Mouse (Mus musculus) heart, embryonic 11.5 days (tissue): ENCODE measurements around the gene Il17ra. TPM values are rescaled to one million over a fixed set of nuclear protein-coding genes. Genes with fewer than 3 reads are reported as not detected.

Source experiments
- ATAC-seq: fragments of 200-750 bp; cut with Nextera tagmentation; replicated peaks from 2 replicates; pipeline ENCODE4 v1.8.0; 2017; ENCODE audit warnings: moderate library complexity; ENCODE audit not compliant: insufficient number of reproducible peaks, low FRiP score, low TSS enrichment
- H3K27ac ChIP-seq: fragments of 300-500 bp; sonication (generic); 2 replicates; pipeline ENCODE4 v1.5.1; 2014; ENCODE audit warnings: mild to moderate bottlenecking, low read depth, low read length
- H3K27me3 ChIP-seq: fragments of 300-500 bp; sonication (generic); 2 replicates; pipeline ENCODE4 v1.6.1; 2014; ENCODE audit warnings: mild to moderate bottlenecking, low read length, mixed read lengths; ENCODE audit not compliant: control insufficient read depth, insufficient read depth
- H3K36me3 ChIP-seq: fragments of 300-500 bp; sonication (generic); 2 replicates; pipeline ENCODE4 v1.6.1; 2014; ENCODE audit warnings: mild to moderate bottlenecking, low read length, moderate library complexity, mixed read lengths; ENCODE audit not compliant: control insufficient read depth, insufficient read depth
- H3K4me1 ChIP-seq: fragments of 300-500 bp; sonication (generic); 2 replicates; pipeline ENCODE4 v1.6.1; 2014; ENCODE audit warnings: low read length; ENCODE audit not compliant: control insufficient read depth, insufficient read depth
- H3K4me2 ChIP-seq: fragments of 300-500 bp; sonication (generic); 2 replicates; pipeline ENCODE4 v1.6.1; 2014; ENCODE audit warnings: mild to moderate bottlenecking, moderate library complexity
- H3K4me3 ChIP-seq: fragments of 300-500 bp; sonication (generic); 2 replicates; pipeline ENCODE4 v1.5.1; 2014; ENCODE audit warnings: low read depth, low read length
- H3K9ac ChIP-seq: fragments of 300-500 bp; sonication (generic); 2 replicates; pipeline ENCODE4 v1.6.1; 2014; ENCODE audit warnings: mild to moderate bottlenecking, low read depth, low read length, moderate library complexity
- H3K9me3 ChIP-seq: fragments of 300-500 bp; sonication (generic); replicated peaks from 2 replicates; pipeline ENCODE4 v1.6.1; 2016; ENCODE audit warnings: low read length; ENCODE audit not compliant: control insufficient read depth
- WGBS: fragments of 180-500 bp; shearing (Covaris S2); extraction: QIAGEN DNeasy Blood & Tissue Kit; methylation state at CpG from one replicate; pipeline ENCODE4 v1.1.7; 2014; ENCODE audit not compliant: insufficient replicate concordance; 5-methylcytosine and 5-hydroxymethylcytosine counted together
- polyA plus RNA-seq: library from polyadenylated mRNA; unstranded; fragments of >200 nt; fragmentation: Nextera tagmentation; extraction: Ambion mirVana; gene quantifications from 2 replicates; pipeline ENCODE4 v1.2.1, GENCODE M21; 2014

Gene Il17ra
- polyA plus RNA-seq, 1 experiment from 2014 or later: 4.2 TPM

DNA sequence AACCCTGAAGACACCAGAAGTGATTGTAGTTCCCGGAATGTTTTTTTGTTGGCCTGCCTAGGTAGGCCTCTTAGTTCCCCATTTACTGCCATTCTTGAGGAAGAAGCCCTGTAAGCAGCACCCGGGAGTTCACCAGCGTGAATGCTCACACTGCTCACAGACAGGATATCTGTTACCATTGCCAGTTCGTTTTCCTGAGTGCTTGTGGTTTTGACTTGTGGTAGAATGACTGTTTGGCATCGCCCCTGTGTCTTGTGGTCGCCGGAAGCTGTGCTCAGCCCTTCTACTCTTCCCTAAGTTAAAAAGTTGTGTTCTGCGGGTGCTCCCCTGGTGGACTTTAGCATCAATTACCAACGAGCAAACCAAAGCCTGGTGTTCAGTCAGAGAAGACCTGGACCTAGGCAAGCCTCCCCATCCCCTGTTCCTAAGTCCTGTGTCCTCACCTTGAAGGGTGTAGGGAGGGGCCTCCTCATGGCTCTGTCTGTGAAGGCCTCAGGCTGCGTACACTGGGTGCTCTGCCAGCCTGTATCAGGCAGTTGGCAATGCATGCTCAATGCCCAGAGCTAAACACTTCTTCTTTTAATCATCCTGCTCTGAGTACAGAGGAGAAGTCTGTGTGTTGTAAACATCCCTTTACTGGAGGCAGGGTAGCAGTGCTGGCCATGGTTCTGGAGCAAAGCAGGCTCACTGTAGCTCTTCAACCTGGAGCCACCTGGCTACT, 3.7 kb downstream of the Il17ra start:
- Histone ChIP-seq H3K4me2 (no peak overlapping the region), H3K27ac (no peak overlapping the region)
- no peak for ATAC-seq

DNA sequence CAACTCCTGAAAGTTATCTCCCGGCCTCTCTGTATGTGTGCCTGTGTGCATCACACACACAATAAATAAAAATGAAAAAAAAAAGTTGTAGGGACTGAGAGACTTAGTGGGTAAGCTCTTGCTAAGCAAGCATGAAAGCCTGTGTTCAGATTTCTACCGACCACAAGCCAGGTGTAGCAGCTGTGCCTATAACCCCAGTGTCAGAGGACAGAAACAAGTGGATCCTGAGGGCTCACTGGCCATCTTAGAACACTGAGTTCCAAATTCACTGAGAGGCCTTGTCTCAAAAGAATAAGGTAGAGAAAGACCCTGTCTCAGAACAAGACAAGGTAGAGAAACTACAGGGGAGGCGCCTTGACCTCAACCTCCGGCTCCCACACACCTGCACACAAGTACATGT, 5.2 kb downstream of the Il17ra start:
- H3K27me3 ChIP-seq: peaks cover 17% of the 10 kb centered on the region
- no peak overlapping the region for H3K27ac ChIP-seq
- H3K4me2 ChIP-seq: no peak overlapping the region
- no peak for ATAC-seq
- WGBS: 90% methylated on average over 4 of the region's 4 CpGs
- H3K4me1 ChIP-seq: peaks cover 30% of the 10 kb centered on the region
- H3K36me3 ChIP-seq: no peaks in the 10 kb centered on the region
- no peaks in the 10 kb centered on the region for H3K9me3 ChIP-seq
- H3K4me3 ChIP-seq: no peak overlapping the region
- H3K9ac ChIP-seq: no peak overlapping the region

More for the DNA sequence above, 3.7 kb downstream of the Il17ra start:
- H3K36me3 ChIP-seq: no peaks in the 10 kb centered on the region
- H3K9me3 ChIP-seq: no peaks in the 10 kb centered on the region
- WGBS: 77% methylated on average over 10 of the region's 10 CpGs
- no peak overlapping the region for H3K4me3 ChIP-seq
- H3K9ac ChIP-seq: no peak overlapping the region
- H3K4me1 ChIP-seq: peaks cover 18% of the 10 kb centered on the region
- H3K27me3 ChIP-seq: peaks cover 32% of the 10 kb centered on the region

DNA sequence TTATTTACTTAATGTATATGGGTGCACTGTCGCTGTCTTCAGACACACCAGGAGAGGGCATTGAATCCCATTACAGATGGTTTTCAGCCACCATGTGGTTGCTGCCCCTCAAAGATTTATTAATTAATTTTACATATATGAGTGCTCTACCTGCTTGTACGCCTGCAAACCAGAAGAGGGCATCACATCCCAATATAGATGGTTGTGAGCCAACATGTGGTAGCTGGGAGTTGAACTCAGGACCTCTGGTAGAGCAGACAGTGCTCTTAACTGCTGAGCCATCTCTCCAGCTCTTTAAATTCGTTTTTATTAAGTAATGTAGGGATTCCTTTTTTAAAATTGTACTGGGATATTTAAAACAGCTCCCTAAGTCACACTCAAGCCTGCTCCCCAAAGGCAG, 6.2 kb downstream of the Il17ra start:
- H3K4me1 ChIP-seq: peaks cover 29% of the 10 kb centered on the region
- WGBS: 64% methylated on average over 3 of the region's 3 CpGs
- H3K27me3 ChIP-seq: peaks cover 7% of the 10 kb centered on the region

DNA sequence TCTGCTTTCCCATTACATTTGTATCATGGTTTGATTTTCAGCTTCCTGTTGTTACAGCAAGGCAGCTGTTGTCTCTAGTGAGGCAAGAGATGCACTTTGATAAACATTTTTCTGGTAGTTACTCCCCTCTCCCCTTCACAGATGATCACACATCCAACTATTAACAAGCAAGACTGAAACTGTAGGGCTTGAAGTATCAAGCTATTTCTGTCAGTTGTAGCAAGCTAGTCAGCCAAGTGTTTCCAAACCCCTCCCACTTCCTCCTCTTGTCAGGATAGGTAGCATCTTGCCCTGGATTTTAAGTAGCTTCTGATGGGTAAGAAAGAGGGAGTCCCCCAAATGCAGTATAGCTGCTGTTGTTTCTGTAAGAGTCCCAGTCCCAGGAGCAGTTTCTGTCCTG, 6.7 kb downstream of the Il17ra start:
- no peak for ATAC-seq
- H3K4me2 ChIP-seq: no peak overlapping the region
- H3K4me3 ChIP-seq: no peak overlapping the region
- H3K36me3 ChIP-seq: no peaks in the 10 kb centered on the region
- H3K4me1 ChIP-seq: peaks cover 29% of the 10 kb centered on the region
- no peak overlapping the region for H3K9ac ChIP-seq
- H3K27me3 ChIP-seq: peaks cover 3% of the 10 kb centered on the region
- H3K9me3 ChIP-seq: no peaks in the 10 kb centered on the region
- no peak overlapping the region for H3K27ac ChIP-seq

More for the DNA sequence above, 6.2 kb downstream of the Il17ra start:
- Histone ChIP-seq H3K27ac (no peak overlapping the region), H3K36me3 (no peaks in the 10 kb centered on the region), H3K4me2 (no peak overlapping the region), H3K4me3 (no peak overlapping the region), H3K9ac (no peak overlapping the region), H3K9me3 (no peaks in the 10 kb centered on the region)
- no peak for ATAC-seq

DNA sequence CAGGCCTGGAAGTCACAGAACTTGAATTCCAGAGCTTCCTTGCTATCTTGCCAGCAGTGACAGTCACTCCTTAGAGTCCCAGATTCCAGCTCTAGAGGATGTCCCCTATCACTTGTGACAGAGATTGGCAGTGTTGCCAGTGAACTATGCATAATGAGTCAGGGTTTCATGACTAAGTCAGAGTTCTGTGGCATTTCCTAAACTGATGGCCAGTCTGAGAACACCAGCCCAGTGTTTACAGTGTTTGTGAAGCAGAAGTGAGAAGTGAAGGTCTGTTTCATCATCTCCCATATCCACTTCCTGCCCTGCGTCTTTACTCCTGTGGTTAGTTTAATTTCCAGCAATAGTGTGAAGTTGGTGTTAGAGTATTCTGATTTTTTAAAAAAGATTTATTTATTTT, 7.6 kb downstream of the Il17ra start:
- Histone ChIP-seq H3K9me3 (no peaks in the 10 kb centered on the region), H3K4me1 (peaks cover 29% of the 10 kb centered on the region), H3K9ac (no peak overlapping the region), H3K27me3 (no peaks in the 10 kb centered on the region), H3K36me3 (no peaks in the 10 kb centered on the region), H3K4me3 (no peak overlapping the region), H3K4me2 (no peak overlapping the region), H3K27ac (no peak overlapping the region)
- WGBS: 52% methylated on average over 1 of the region's 1 CpGs
- no peak for ATAC-seq

DNA sequence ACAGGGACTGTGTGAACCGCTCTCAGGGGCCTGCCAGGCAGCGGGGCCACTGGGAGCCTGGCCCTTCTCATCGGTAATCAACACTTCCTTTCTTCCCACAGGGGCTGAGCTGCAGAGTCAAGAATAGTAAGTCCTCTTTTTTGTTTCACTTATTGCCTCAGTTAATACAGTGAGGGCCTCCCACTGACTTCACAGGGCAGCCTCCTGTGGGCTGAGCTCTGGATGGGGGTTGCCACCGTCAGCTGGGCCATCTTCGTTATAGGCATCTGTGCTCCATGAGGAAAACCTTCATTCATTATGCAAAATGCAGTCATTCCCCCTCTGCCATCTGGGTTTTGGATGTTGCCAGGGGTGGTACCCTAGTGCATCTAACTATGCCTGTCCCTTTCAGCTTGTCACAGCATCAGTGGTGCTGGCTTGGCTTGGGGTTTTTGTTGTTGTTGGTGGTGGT, 9.0 kb downstream of the Il17ra start:
- H3K9me3 ChIP-seq: no peaks in the 10 kb centered on the region
- H3K4me3 ChIP-seq: no peak overlapping the region
- 6% methylated on average over 5 of the region's 5 CpGs for WGBS
- no peak for ATAC-seq
- no peaks in the 10 kb centered on the region for H3K36me3 ChIP-seq
- H3K9ac ChIP-seq: no peak overlapping the region
- no peaks in the 10 kb centered on the region for H3K27me3 ChIP-seq
- peak overlapping the region; percentile 32 for H3K27ac ChIP-seq
- H3K4me1 ChIP-seq: peaks cover 29% of the 10 kb centered on the region
- no peak overlapping the region; the same call in 1 of the 2 replicates for H3K4me2 ChIP-seq

DNA sequence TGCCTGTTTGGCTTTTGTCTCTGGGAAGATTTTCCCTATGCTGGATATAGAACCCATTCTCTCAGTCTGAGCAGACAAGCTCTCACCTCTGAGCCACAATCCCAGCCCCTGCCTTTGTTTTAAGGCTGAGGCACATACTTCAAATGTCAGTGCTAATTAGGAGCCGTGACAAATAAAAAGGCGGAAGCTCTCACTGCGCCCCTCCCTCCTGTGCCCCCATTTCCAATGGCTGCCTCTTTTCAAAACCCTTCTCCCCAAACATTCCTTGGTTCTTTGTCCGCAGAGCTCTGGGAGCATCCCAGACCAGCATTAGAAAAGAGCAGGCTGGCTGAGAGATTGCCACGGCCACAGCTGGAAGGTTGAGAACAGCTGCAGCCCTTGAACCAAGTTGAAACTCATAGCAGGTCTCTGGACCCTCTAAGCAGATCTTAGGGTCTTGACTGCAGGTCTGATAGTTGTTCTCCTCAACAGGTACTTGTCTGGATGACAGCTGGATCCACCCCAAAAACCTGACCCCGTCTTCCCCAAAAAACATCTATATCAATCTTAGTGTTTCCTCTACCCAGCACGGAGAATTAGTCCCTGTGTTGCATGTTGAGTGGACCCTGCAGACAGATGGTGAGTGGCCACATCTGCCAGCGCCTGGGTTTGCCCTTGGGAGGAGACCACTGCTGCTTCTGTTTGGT, 9.6 kb downstream of the Il17ra start:
- H3K4me1 ChIP-seq: peaks cover 29% of the 10 kb centered on the region
- H3K9me3 ChIP-seq: no peaks in the 10 kb centered on the region
- no peak overlapping the region for H3K4me2 ChIP-seq
- peak overlapping the region; percentile 32 for H3K27ac ChIP-seq
- H3K27me3 ChIP-seq: no peaks in the 10 kb centered on the region
- H3K36me3 ChIP-seq: no peaks in the 10 kb centered on the region
- H3K9ac ChIP-seq: no peak overlapping the region
- no peak for ATAC-seq
- 43% methylated on average over 8 of the region's 8 CpGs for WGBS
- H3K4me3 ChIP-seq: no peak overlapping the region

DNA sequence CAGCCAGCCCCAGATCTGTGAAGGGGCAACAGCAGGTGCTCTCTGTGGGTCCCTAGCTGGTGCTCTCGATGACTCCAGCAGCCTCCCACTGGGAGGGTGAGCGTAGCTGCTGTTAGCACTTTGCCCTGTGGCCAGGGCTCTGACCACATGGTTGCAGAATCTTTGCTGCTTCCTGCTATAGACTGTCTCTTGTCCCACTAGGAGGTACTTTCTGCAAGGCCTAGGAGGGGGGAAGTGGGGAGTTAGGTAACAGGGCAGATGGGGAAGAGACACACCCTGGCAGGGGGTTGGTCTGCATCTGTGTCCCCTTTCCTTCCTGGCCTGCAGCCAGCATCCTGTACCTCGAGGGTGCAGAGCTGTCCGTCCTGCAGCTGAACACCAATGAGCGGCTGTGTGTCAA, 10.4 kb downstream of the Il17ra start:
- H3K27ac ChIP-seq: no peak overlapping the region

DNA sequence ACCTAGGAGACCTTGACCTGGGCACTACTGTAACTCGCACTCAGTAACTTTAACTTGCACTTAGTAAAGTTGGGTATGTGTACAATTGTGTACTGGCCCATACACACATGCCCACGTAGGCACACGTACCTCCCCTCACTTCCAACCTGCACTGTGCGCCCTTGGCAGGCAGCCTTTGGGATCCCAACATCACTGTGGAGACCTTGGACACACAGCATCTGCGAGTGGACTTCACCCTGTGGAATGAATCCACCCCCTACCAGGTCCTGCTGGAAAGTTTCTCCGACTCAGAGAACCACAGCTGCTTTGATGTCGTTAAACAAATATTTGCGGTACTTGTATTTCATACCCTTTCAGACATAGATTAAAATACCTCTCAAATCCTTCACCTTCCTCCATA, 12.2 kb downstream of the Il17ra start:
- Histone ChIP-seq H3K27me3 (no peaks in the 10 kb centered on the region), H3K4me3 (no peak overlapping the region), H3K27ac (no peak overlapping the region), H3K4me2 (no peak overlapping the region), H3K9ac (no peak overlapping the region), H3K4me1 (peaks cover 20% of the 10 kb centered on the region), H3K9me3 (no peaks in the 10 kb centered on the region), H3K36me3 (no peaks in the 10 kb centered on the region)
- 82% methylated on average over 8 of the region's 8 CpGs for WGBS
- ATAC-seq: no peak

More for the DNA sequence above, 10.4 kb downstream of the Il17ra start:
- WGBS: 45% methylated on average over 5 of the region's 5 CpGs
- H3K9ac ChIP-seq: no peak overlapping the region
- H3K9me3 ChIP-seq: no peaks in the 10 kb centered on the region
- no peak for ATAC-seq
- H3K4me3 ChIP-seq: no peak overlapping the region
- no peak overlapping the region for H3K4me2 ChIP-seq
- H3K36me3 ChIP-seq: no peaks in the 10 kb centered on the region
- no peaks in the 10 kb centered on the region for H3K27me3 ChIP-seq
- H3K4me1 ChIP-seq: peaks cover 29% of the 10 kb centered on the region
